Mouse (Mus musculus): ENCODE results near the gene Hnf4a.

- TF ChIP-seq FLI1 (IDR thresholded peaks at IDR 0.05; ENCODE audit: low read length), result no peak
- TF ChIP-seq GATA1 (IDR thresholded peaks at IDR 0.05; ENCODE audit: borderline replicate concordance, low read length), result no peak
These were observed 109.5 kb downstream of the Hnf4a start for GRCm38 (mm10) chr2:163615906-163616651.

Measured in megakaryocyte, embryonic 14.5 days (primary cell).